Mouse (Mus musculus) C2C12 (cell line): ENCODE results near the gene Lce3b. TPM values are rescaled to one million over a fixed set of nuclear protein-coding genes. Genes with fewer than 3 reads are reported as not detected.

Experiments
- H3K27me3 ChIP-seq: one replicate; pipeline ENCODE4 v1.6.1; 2011; ENCODE audit not compliant: control insufficient read depth, insufficient read depth, insufficient read length
- H3K36me3 ChIP-seq: one replicate; pipeline ENCODE4 v1.6.1; 2011; ENCODE audit not compliant: control insufficient read depth, insufficient read depth
- H3K4me3 ChIP-seq: one replicate; pipeline ENCODE4 v1.5.1; 2011; ENCODE audit warnings: mild to moderate bottlenecking, control low read depth; ENCODE audit not compliant: poor library complexity, insufficient read depth, severe bottlenecking
- H3K79me2 ChIP-seq: one replicate; pipeline ENCODE4 v1.6.1; 2011; ENCODE audit not compliant: control insufficient read depth, insufficient read depth
- H3K79me3 ChIP-seq: one replicate; pipeline ENCODE4 v1.6.1; 2011; ENCODE audit warnings: low read depth, control low read depth
- H3ac ChIP-seq: one replicate; pipeline ENCODE3; 2011; ENCODE audit warnings: low read depth; ENCODE audit not compliant: control insufficient read depth, insufficient read length
- FOSL1 ChIP-seq: IDR thresholded peaks from one replicate; pipeline ENCODE4 v1.8.0; 2011; ENCODE audit warnings: mild to moderate bottlenecking, low read length; ENCODE audit not compliant: poor library complexity, insufficient read depth, severe bottlenecking
- MYOD1 ChIP-seq: IDR thresholded peaks from one replicate; pipeline ENCODE4 v1.6.1; 2011; ENCODE audit warnings: low read depth; ENCODE audit not compliant: control insufficient read depth, insufficient read length
- polyA plus RNA-seq: library from polyadenylated mRNA; unstranded; fragments of >200 nt; fragmentation: generic; extraction: Trizol; gene quantifications from one replicate; pipeline ENCODE4 v1.2.1, GENCODE M21; 2012; ENCODE audit warnings: missing spikeins

The Lce3b gene
- polyA plus RNA-seq, 1 experiment, result not detected

- TF ChIP-seq FOSL1, result no peak
- TF ChIP-seq MYOD1, result no peak
- H3ac ChIP-seq, result no peak overlapping the region
Measured at GRCm38 (mm10) chr3:92978484-92978883, 45.7 kb downstream of the Lce3b start.

More at GRCm38 (mm10) chr3:92978484-92978883, 45.7 kb downstream of the Lce3b start:
- Histone ChIP-seq H3K27me3 (no peaks in the 10 kb centered on the region), H3K79me3 (no peaks in the 10 kb centered on the region), H3K36me3 (no peaks in the 10 kb centered on the region), H3K4me3 (no peak overlapping the region), H3K79me2 (no peaks in the 10 kb centered on the region)

Other genes with a start within 250 kb of the Lce3b start
- not detected for gene Lce1d, start 245.8 kb upstream of the Lce3b start, polyA plus RNA-seq
- not detected for gene Lce1e, start 223.9 kb upstream of the Lce3b start, polyA plus RNA-seq
- 0.83 TPM for gene Lce1f, start 212.6 kb upstream of the Lce3b start, polyA plus RNA-seq
- gene Gm38119, start 193.9 kb upstream of the Lce3b start, polyA plus RNA-seq, result not detected
- gene Lce1g, start 180.6 kb upstream of the Lce3b start, polyA plus RNA-seq, result 14.2 TPM
- 0.35 TPM for gene Lce1h, start 167.9 kb upstream of the Lce3b start, polyA plus RNA-seq
- gene Lce1i, start 154.1 kb upstream of the Lce3b start, polyA plus RNA-seq, result not detected
- not detected for gene Lce1j, start 142.5 kb upstream of the Lce3b start, polyA plus RNA-seq
- not detected for gene Lce1k, start 125.1 kb upstream of the Lce3b start, polyA plus RNA-seq
- not detected for gene Kprp, start 105.7 kb upstream of the Lce3b start, polyA plus RNA-seq
- gene Lce1l, start 81.7 kb upstream of the Lce3b start, polyA plus RNA-seq, result not detected
- gene 2310050C09Rik, start 62.8 kb upstream of the Lce3b start, polyA plus RNA-seq, result not detected
- gene Lce3a, start 6.7 kb upstream of the Lce3b start, polyA plus RNA-seq, result not detected
- not detected for gene Lce3c, start 11.5 kb downstream of the Lce3b start, polyA plus RNA-seq
- not detected for gene Lce3d, start 24.4 kb downstream of the Lce3b start, polyA plus RNA-seq
- gene Lce3e, start 34.1 kb downstream of the Lce3b start, polyA plus RNA-seq, result not detected
- gene Lce3f, start 59.2 kb downstream of the Lce3b start, polyA plus RNA-seq, result not detected
- not detected for gene Crct1, start 82.7 kb downstream of the Lce3b start, polyA plus RNA-seq
- gene Lce1m, start 86.1 kb downstream of the Lce3b start, polyA plus RNA-seq, result not detected
- gene Gm4858, start 135.8 kb downstream of the Lce3b start, polyA plus RNA-seq, result 0.09 TPM
- gene Crnn, start 211.8 kb downstream of the Lce3b start, polyA plus RNA-seq, result not detected